Mouse (Mus musculus) small intestine, adult 2 months (tissue): ENCODE measurements around the gene CN725425. TPM values are rescaled to one million over a fixed set of nuclear protein-coding genes. Genes with fewer than 3 reads are reported as not detected.
A peak's percentile ranks its signal among the peaks of the same experiment; 100 is the strongest.

Experiments
- H3K27ac ChIP-seq: fragments of 200-500 bp; 2 replicates; pipeline ENCODE4 v1.5.1; 2012; ENCODE audit warnings: low read depth, low read length, control low read depth, inconsistent platforms; ENCODE audit not compliant: insufficient read depth
- H3K27me3 ChIP-seq: fragments of 200-500 bp; 2 replicates; pipeline ENCODE4 v1.6.1; 2012; ENCODE audit warnings: mild to moderate bottlenecking, moderate library complexity, low read length, inconsistent platforms; ENCODE audit not compliant: control insufficient read depth, insufficient read depth
- H3K36me3 ChIP-seq: fragments of 200-500 bp; 2 replicates; pipeline ENCODE4 v1.6.1; 2012; ENCODE audit warnings: mild to moderate bottlenecking, low read length, control low read depth, inconsistent platforms; ENCODE audit not compliant: control insufficient read depth, insufficient read depth
- H3K4me1 ChIP-seq: fragments of 200-500 bp; 2 replicates; pipeline ENCODE4 v1.6.1; 2012; ENCODE audit warnings: low read length, inconsistent platforms, mixed read lengths; ENCODE audit not compliant: control insufficient read depth, insufficient read depth, insufficient read length
- H3K4me3 ChIP-seq: fragments of 200-500 bp; 2 replicates; pipeline ENCODE4 v1.5.1; 2012; ENCODE audit warnings: low read depth, mild to moderate bottlenecking, control low read depth, inconsistent platforms, low read length, moderate library complexity
- CTCF ChIP-seq: fragments of 200-500 bp; IDR thresholded peaks from 2 replicates; pipeline ENCODE4 v1.5.1; 2012; ENCODE audit warnings: low read depth, mild to moderate bottlenecking, control low read depth, inconsistent platforms, low read length, moderate library complexity, mixed read lengths; ENCODE audit not compliant: insufficient replicate concordance, insufficient read length; ENCODE audit errors: extremely low read depth
- POLR2A ChIP-seq: fragments of 200-500 bp; IDR thresholded peaks from 2 replicates; pipeline ENCODE4 v1.6.1; 2012; ENCODE audit warnings: low read depth, mild to moderate bottlenecking, control low read depth, inconsistent platforms, low read length, moderate library complexity
- WGBS: fragments of 180-500 bp; shearing (Covaris S2); methylation state at CpG from one replicate; pipeline ENCODE4 v1.1.7; 2018; 5-methylcytosine and 5-hydroxymethylcytosine counted together
- polyA plus RNA-seq: library from polyadenylated mRNA; depleted of rRNA; stranded (reverse); fragments of >200 nt; gene quantifications from 2 replicates; pipeline ENCODE4 v1.2.3, GENCODE M21; 2012; rRNA removed

CN725425 gene
- not detected in 2 replicates for polyA plus RNA-seq

- no peaks in the 10 kb centered on the region for H3K36me3 ChIP-seq
- no peak within 1 kb of the TSS for H3K4me3 ChIP-seq
- H3K4me1 ChIP-seq, result no peaks in the 10 kb centered on the region
- H3K27me3 ChIP-seq, result no peaks in the 10 kb centered on the region
- TF ChIP-seq POLR2A (no peak), CTCF (no peak)
- no peak within 1 kb of the TSS for H3K27ac ChIP-seq
- WGBS, result 91% methylated on average over 30 of the region's 30 CpGs
Observed at GRCm38 (mm10) chr15:91199256-91199905, at the start of gene CN725425. CN725425 (plus strand) TSS chr15:91199494.

GRCm38 (mm10) chr15:91152592-91152991 is 46.7 kb upstream of the CN725425 start:
- WGBS, result 41% methylated on average over 1 of the region's 1 CpGs
- H3K27me3 ChIP-seq, result no peaks in the 10 kb centered on the region
- H3K4me1 ChIP-seq, result no peaks in the 10 kb centered on the region
- TF ChIP-seq POLR2A (no peak), CTCF (no peak)
- H3K27ac ChIP-seq, result no peak overlapping the region
- H3K36me3 ChIP-seq, result no peaks in the 10 kb centered on the region
- H3K4me3 ChIP-seq, result no peak overlapping the region

- no peak overlapping the region for H3K27ac ChIP-seq
- no peak overlapping the region for H3K4me3 ChIP-seq
- no peaks in the 10 kb centered on the region for H3K4me1 ChIP-seq
- no peaks in the 10 kb centered on the region for H3K27me3 ChIP-seq
- 75% methylated on average over 3 of the region's 3 CpGs for WGBS
- TF ChIP-seq CTCF, result no peak
- no peaks in the 10 kb centered on the region for H3K36me3 ChIP-seq
Observed at GRCm38 (mm10) chr15:91153311-91153710, 46.0 kb upstream of the CN725425 start.

- TF ChIP-seq POLR2A (no peak), CTCF (no peak)
- 83% methylated on average over 5 of the region's 5 CpGs for WGBS
- H3K27ac ChIP-seq, result no peak overlapping the region
- no peaks in the 10 kb centered on the region for H3K27me3 ChIP-seq
- H3K36me3 ChIP-seq, result no peaks in the 10 kb centered on the region
- H3K4me3 ChIP-seq, result no peak overlapping the region
- no peaks in the 10 kb centered on the region for H3K4me1 ChIP-seq
Observed at GRCm38 (mm10) chr15:91161153-91161552, 38.1 kb upstream of the CN725425 start.

GRCm38 (mm10) chr15:91163454-91163853 is 35.8 kb upstream of the CN725425 start:
- Histone ChIP-seq H3K27ac (no peak overlapping the region), H3K27me3 (no peaks in the 10 kb centered on the region), H3K4me3 (no peak overlapping the region), H3K4me1 (0 out of 2 replicates have a peak, but pooled peaks cover 2% of the 10 kb centered on the region), H3K36me3 (no peaks in the 10 kb centered on the region)
- 67% methylated on average over 2 of the region's 2 CpGs for WGBS
- TF ChIP-seq POLR2A (no peak), CTCF (no peak)

- 14% methylated on average over 5 of the region's 5 CpGs for WGBS
Observed at GRCm38 (mm10) chr15:91165021-91165420, 34.3 kb upstream of the CN725425 start.

GRCm38 (mm10) chr15:91167850-91168562 is 31.3 kb upstream of the CN725425 start:
- H3K27me3 ChIP-seq, result no peaks in the 10 kb centered on the region
- no peak overlapping the region for H3K4me3 ChIP-seq
- H3K36me3 ChIP-seq, result no peaks in the 10 kb centered on the region
- TF ChIP-seq CTCF, result no peak
- no peak for TF ChIP-seq POLR2A
- 74% methylated on average over 13 of the region's 13 CpGs for WGBS
- H3K4me1 ChIP-seq, result 0 out of 2 replicates have a peak, but pooled peaks cover 2% of the 10 kb centered on the region
- no peak overlapping the region for H3K27ac ChIP-seq

More at GRCm38 (mm10) chr15:91165021-91165420, 34.3 kb upstream of the CN725425 start:
- Histone ChIP-seq H3K36me3 (no peaks in the 10 kb centered on the region), H3K27ac (no peak overlapping the region), H3K27me3 (no peaks in the 10 kb centered on the region), H3K4me3 (no peak overlapping the region), H3K4me1 (0 out of 2 replicates have a peak, but pooled peaks cover 2% of the 10 kb centered on the region)
- TF ChIP-seq CTCF (peak; percentile 7; the same call in 1 of the 2 replicates), POLR2A (no peak)
